Mouse (Mus musculus): ENCODE data around the gene Cep250. TPM values are rescaled to one million over a fixed set of nuclear protein-coding genes. Genes with fewer than 3 reads are reported as not detected.

Cep250 gene
- polyA plus RNA-seq (2017; shearing (Covaris generic)): 10 to 100 TPM; 23.8 to 46.7 TPM

DNA sequence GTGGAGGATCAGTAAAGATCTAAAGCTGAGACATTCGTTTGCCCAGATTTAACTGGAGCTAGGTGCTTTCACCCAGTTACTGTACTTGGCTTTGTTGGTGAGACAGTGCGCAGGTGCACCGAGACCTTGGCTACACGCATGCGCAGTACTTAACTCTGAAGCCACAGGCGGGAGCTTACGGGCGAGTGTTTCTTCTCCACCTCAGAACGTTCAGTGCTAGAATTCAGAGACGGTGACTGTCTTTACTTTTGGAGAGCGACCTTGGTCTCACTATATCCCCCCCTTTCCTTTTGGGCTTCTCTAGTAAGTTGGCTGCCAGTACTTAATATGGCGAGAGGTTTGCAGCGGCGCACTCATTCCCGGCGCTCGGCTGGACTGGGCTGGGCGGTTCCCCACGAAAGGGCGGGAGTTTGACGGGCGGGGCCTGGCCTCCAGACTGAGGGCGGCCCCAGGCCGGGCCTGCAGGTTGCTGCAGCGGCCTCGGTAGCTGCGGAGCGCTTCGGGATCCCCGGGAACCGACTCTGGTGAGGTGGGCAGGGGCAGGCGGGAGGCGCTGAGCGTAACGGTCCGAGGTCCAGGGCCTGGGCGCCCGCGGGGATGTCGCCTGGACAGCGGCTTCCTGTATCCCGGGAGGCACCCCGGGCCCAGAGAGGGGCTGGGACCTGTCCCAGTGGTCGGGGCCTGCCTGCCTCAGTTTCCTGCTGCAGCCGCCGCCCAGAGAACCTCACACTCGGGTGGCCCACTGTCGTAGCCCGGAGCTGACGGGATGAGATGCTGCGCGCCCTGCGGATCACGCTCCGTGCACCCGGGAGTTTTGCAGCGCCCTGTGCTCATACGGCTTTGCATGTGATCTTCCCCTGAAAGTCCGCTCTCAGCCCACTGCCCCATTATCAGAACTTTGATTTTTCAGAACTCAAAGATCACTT, at the start of gene Cep250:
TSS of gene Cep250 (plus strand) at position 325 of the 926 bp plus-strand sequence.

DNA sequence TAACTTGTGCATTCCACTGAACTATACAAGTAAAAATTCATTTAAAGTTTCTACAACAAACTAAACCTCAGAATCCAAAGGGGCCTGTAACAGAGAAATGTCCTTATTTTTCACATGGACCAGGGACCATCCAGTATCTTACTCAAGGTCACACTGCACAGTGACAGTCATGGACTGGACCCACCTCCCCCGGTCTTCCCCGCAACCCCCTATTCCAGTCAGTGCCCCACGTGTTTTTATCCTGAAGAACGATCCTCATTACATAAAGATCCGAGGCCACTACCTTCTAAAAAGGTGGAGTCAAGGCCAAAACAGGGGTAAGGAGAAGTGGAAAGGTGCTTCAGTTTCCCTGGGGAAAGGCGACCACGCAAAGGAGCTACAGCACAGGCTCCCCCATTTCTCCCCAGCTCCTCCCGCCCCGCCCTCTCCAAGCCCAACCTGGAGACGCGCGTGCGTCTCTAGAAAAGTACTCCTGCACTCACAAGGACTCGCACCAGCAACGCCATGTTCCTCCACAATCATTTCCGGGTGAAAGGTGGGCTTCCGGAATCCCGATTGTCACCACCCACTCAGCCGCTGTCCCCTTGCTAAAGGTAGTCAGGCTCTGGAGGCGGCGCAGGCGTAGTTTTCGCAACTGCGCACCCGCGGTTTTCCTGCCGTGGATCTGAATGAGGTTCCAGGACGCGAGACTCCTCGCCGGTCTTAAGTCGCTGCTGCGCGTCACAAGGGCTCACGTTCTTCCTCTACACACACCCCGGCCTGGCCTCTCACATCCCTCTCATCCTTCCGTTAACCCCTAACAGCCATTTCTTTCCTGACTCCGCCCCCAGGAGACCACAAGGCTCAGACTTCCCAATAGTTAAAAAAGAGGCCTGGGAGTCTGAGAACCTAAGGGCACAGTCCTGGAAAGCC, 26.5 kb upstream of the Cep250 start, which contains the start of gene Uqcc1:
TSS of gene Uqcc1 (minus strand) at position 780 of the 912 bp plus-strand sequence.

GRCm38 (mm10) chr2:155940681-155941080, 15.6 kb upstream of the Cep250 start, which contains the start of gene Gm15557:
Gene Gm15557 (plus strand): TSS chr2:155940728.

GRCm38 (mm10) chr2:155945124-155945523, 11.1 kb upstream of the Cep250 start, which contains the start of gene Gdf5:
Gene Gdf5 (minus strand): TSS chr2:155945367.

GRCm38 (mm10) chr2:156007888-156008532, 51.8 kb downstream of the Cep250 start, which contains the start of the genes 6430550D23Rik and Ergic3:
Gene 6430550D23Rik (minus strand): TSS chr2:156007977.
Gene Ergic3 (plus strand): TSS chr2:156008045.

Other genes with a start within 250 kb of the Cep250 start
- 10 to 100 TPM; 65.5 to 66.5 TPM for gene Edem2, start 227.0 kb upstream of the Cep250 start, polyA plus RNA-seq (2017; shearing (Covaris generic))
- not detected for gene Gm17581, start 220.6 kb upstream of the Cep250 start, polyA plus RNA-seq (2017; shearing (Covaris generic))
- under 1 TPM; 0.36 to 0.87 TPM for gene Procr, start 205.3 kb upstream of the Cep250 start, polyA plus RNA-seq (2017; shearing (Covaris generic))
- under 1 TPM in 1 of 2 experiments, not detected in 1; 0.06 TPM for gene Mmp24, start 181.1 kb upstream of the Cep250 start, polyA plus RNA-seq (2017; shearing (Covaris generic))
- 10 to 100 TPM; 44.9 to 51.3 TPM for gene BC029722, start 137.0 kb upstream of the Cep250 start, polyA plus RNA-seq (2017; shearing (Covaris generic))
- 100 to 1,000 TPM; 204 to 246 TPM for gene Eif6, start 129.5 kb upstream of the Cep250 start, polyA plus RNA-seq (2017; shearing (Covaris generic))
- gene Fam83c, start 121.6 kb upstream of the Cep250 start, polyA plus RNA-seq (2017; shearing (Covaris generic)): not detected
- gene Uqcc1, start 26.1 kb upstream of the Cep250 start, polyA plus RNA-seq (2017; shearing (Covaris generic)): 10 to 100 TPM; 26.6 to 30.4 TPM
- not detected for gene Gm15557, start 15.7 kb upstream of the Cep250 start, polyA plus RNA-seq (2017; shearing (Covaris generic))
- not detected for gene Gdf5, start 11.1 kb upstream of the Cep250 start, polyA plus RNA-seq (2017; shearing (Covaris generic))
- 1 to 10 TPM; 1.4 to 2.1 TPM for gene 6430550D23Rik, start 51.5 kb downstream of the Cep250 start, polyA plus RNA-seq (2017; shearing (Covaris generic))
- 100 to 1,000 TPM; 132 to 136 TPM for gene Ergic3, start 51.6 kb downstream of the Cep250 start, polyA plus RNA-seq (2017; shearing (Covaris generic))
- under 1 TPM in 1 of 2 experiments, not detected in 1; 0.11 TPM for gene Fer1l4, start 96.5 kb downstream of the Cep250 start, polyA plus RNA-seq (2017; shearing (Covaris generic))
- under 1 TPM; 0.27 to 0.60 TPM for gene Spag4, start 108.7 kb downstream of the Cep250 start, polyA plus RNA-seq (2017; shearing (Covaris generic))
- gene Cpne1, start 155.5 kb downstream of the Cep250 start, polyA plus RNA-seq (2017; shearing (Covaris generic)): 100 to 1,000 TPM in 1 of 2 experiments, 10 to 100 TPM in 1; 99.2 to 101 TPM
- 10 to 100 TPM; 22.7 to 30.1 TPM for gene Rbm12, start 155.5 kb downstream of the Cep250 start, polyA plus RNA-seq (2017; shearing (Covaris generic))
- 10 to 100 TPM; 14.5 to 20.1 TPM for gene Gm28036, start 170.6 kb downstream of the Cep250 start, polyA plus RNA-seq (2017; shearing (Covaris generic))
- 100 to 1,000 TPM; 177 to 202 TPM for gene Romo1, start 187.6 kb downstream of the Cep250 start, polyA plus RNA-seq (2017; shearing (Covaris generic))
- gene Nfs1, start 187.7 kb downstream of the Cep250 start, polyA plus RNA-seq (2017; shearing (Covaris generic)): 10 to 100 TPM; 55.4 to 63.2 TPM
- 100 to 1,000 TPM; 791 to 895 TPM for gene Rbm39, start 223.8 kb downstream of the Cep250 start, polyA plus RNA-seq (2017; shearing (Covaris generic))
- gene Phf20, start 240.0 kb downstream of the Cep250 start, polyA plus RNA-seq (2017; shearing (Covaris generic)): 10 to 100 TPM; 53.5 to 76.8 TPM

Data from activated CD4-positive, CD25-positive, alpha-beta regulatory T cell (primary cell).